Mouse (Mus musculus): ENCODE results near the gene Auts2. TPM values are rescaled to one million over a fixed set of nuclear protein-coding genes. Genes with fewer than 3 reads are reported as not detected.

Gene Auts2
- polyA plus RNA-seq, 2 experiments: 38.3 to 50.8 TPM

- Histone ChIP-seq H3K9me3 (ENCODE audit: control insufficient read depth, low read length) (no peaks in the 10 kb centered on the region), H3K4me2 (replicated peaks; ENCODE audit: low read depth, low read length, severe bottlenecking) (no peak overlapping the region), H3K4me1 (ENCODE audit: control insufficient read depth, insufficient read depth, low read length) (peaks cover 29% of the 10 kb centered on the region), H3K4me3 (replicated peaks; ENCODE audit: low read length) (no peak overlapping the region), H3K36me3 (ENCODE audit: control insufficient read depth, insufficient read depth, low read length) (peaks cover 5% of the 10 kb centered on the region; the same call in 1 of the 2 replicates), H3K9ac (ENCODE audit: low read depth, low read length, severe bottlenecking) (no peak overlapping the region), H3K27me3 (ENCODE audit: control insufficient read depth, insufficient read depth, low read length) (no peaks in the 10 kb centered on the region), H3K27ac (replicated peaks; ENCODE audit: low read depth, low read length) (no peak overlapping the region)
- no peak for TF ChIP-seq POLR2A (IDR thresholded peaks at IDR 0.05; ENCODE audit: borderline replicate concordance, extremely low read depth, insufficient read depth, insufficient read length)
- 83% methylated on average over 3 of the region's 3 CpGs for WGBS
- ATAC-seq (ENCODE audit: low FRiP score, low read depth) (no peak), DNase-seq (ENCODE audit: low spot score) (no peak)
These were observed 1023.6 kb downstream of the Auts2 start for GRCm38 (mm10) chr5:131519560-131519959.

- Histone ChIP-seq H3K9ac (ENCODE audit: low read depth, low read length, severe bottlenecking) (no peak overlapping the region), H3K4me3 (replicated peaks; ENCODE audit: low read length) (no peak overlapping the region), H3K27me3 (ENCODE audit: control insufficient read depth, insufficient read depth, low read length) (no peaks in the 10 kb centered on the region), H3K36me3 (ENCODE audit: control insufficient read depth, insufficient read depth, low read length) (peaks cover 5% of the 10 kb centered on the region; the same call in 1 of the 2 replicates), H3K4me2 (replicated peaks; ENCODE audit: low read depth, low read length, severe bottlenecking) (no peak overlapping the region), H3K27ac (replicated peaks; ENCODE audit: low read depth, low read length) (no peak overlapping the region), H3K4me1 (ENCODE audit: control insufficient read depth, insufficient read depth, low read length) (peaks cover 17% of the 10 kb centered on the region), H3K9me3 (ENCODE audit: control insufficient read depth, low read length) (no peaks in the 10 kb centered on the region)
- ATAC-seq (ENCODE audit: low FRiP score, low read depth): no peak
- no peak for DNase-seq (ENCODE audit: low spot score)
- no peak for TF ChIP-seq POLR2A (IDR thresholded peaks at IDR 0.05; ENCODE audit: borderline replicate concordance, extremely low read depth, insufficient read depth, insufficient read length)
- 64% methylated on average over 4 of the region's 4 CpGs for WGBS
These were observed 1025.5 kb downstream of the Auts2 start for GRCm38 (mm10) chr5:131517677-131518076.

- DNase-seq (ENCODE audit: low spot score) (peak; percentile 53), ATAC-seq (ENCODE audit: low FRiP score, low read depth) (no peak; the same call in 1 of the 2 replicates)
- H3K4me2 ChIP-seq (replicated peaks; ENCODE audit: low read depth, low read length, severe bottlenecking): no peak overlapping the region
- 0 out of 2 replicates have a peak overlapping the region, but pooled peaks have one; percentile 3 for H3K9ac ChIP-seq (ENCODE audit: low read depth, low read length, severe bottlenecking)
- H3K4me3 ChIP-seq (replicated peaks; ENCODE audit: low read length): no peak overlapping the region
- H3K27me3 ChIP-seq (ENCODE audit: control insufficient read depth, insufficient read depth, low read length): no peaks in the 10 kb centered on the region
- peaks cover 10% of the 10 kb centered on the region; the same call in 1 of the 2 replicates for H3K36me3 ChIP-seq (ENCODE audit: control insufficient read depth, insufficient read depth, low read length)
- TF ChIP-seq POLR2A (IDR thresholded peaks at IDR 0.05; ENCODE audit: borderline replicate concordance, extremely low read depth, insufficient read depth, insufficient read length): no peak
- WGBS: 24% methylated on average over 14 of the region's 14 CpGs
- H3K4me1 ChIP-seq (ENCODE audit: control insufficient read depth, insufficient read depth, low read length): peaks cover 11% of the 10 kb centered on the region
- no peaks in the 10 kb centered on the region for H3K9me3 ChIP-seq (ENCODE audit: control insufficient read depth, low read length)
- H3K27ac ChIP-seq (replicated peaks; ENCODE audit: low read depth, low read length): no peak overlapping the region
These were observed 1027.3 kb downstream of the Auts2 start for GRCm38 (mm10) chr5:131515707-131516407.

GRCm38 (mm10) chr5:131513753-131514152 lies 1029.4 kb downstream of the Auts2 start:
- TF ChIP-seq POLR2A (IDR thresholded peaks at IDR 0.05; ENCODE audit: borderline replicate concordance, extremely low read depth, insufficient read depth, insufficient read length): no peak
- no peaks in the 10 kb centered on the region for H3K27me3 ChIP-seq (ENCODE audit: control insufficient read depth, insufficient read depth, low read length)
- ATAC-seq (ENCODE audit: low FRiP score, low read depth) (no peak), DNase-seq (ENCODE audit: low spot score) (no peak)
- 66% methylated on average over 3 of the region's 3 CpGs for WGBS
- peaks cover 11% of the 10 kb centered on the region for H3K4me1 ChIP-seq (ENCODE audit: control insufficient read depth, insufficient read depth, low read length)
- H3K9me3 ChIP-seq (ENCODE audit: control insufficient read depth, low read length): no peaks in the 10 kb centered on the region
- H3K4me2 ChIP-seq (replicated peaks; ENCODE audit: low read depth, low read length, severe bottlenecking): no peak overlapping the region
- H3K36me3 ChIP-seq (ENCODE audit: control insufficient read depth, insufficient read depth, low read length): peaks cover 10% of the 10 kb centered on the region; the same call in 1 of the 2 replicates
- no peak overlapping the region for H3K9ac ChIP-seq (ENCODE audit: low read depth, low read length, severe bottlenecking)
- no peak overlapping the region for H3K4me3 ChIP-seq (replicated peaks; ENCODE audit: low read length)
- no peak overlapping the region for H3K27ac ChIP-seq (replicated peaks; ENCODE audit: low read depth, low read length)

GRCm38 (mm10) chr5:131512617-131513016 lies 1030.5 kb downstream of the Auts2 start:
- peaks cover 7% of the 10 kb centered on the region for H3K4me1 ChIP-seq (ENCODE audit: control insufficient read depth, insufficient read depth, low read length)
- 89% methylated on average over 10 of the region's 10 CpGs for WGBS
- H3K27me3 ChIP-seq (ENCODE audit: control insufficient read depth, insufficient read depth, low read length): no peaks in the 10 kb centered on the region
- no peak overlapping the region for H3K9ac ChIP-seq (ENCODE audit: low read depth, low read length, severe bottlenecking)
- H3K9me3 ChIP-seq (ENCODE audit: control insufficient read depth, low read length): no peaks in the 10 kb centered on the region
- no peak overlapping the region for H3K27ac ChIP-seq (replicated peaks; ENCODE audit: low read depth, low read length)
- DNase-seq (ENCODE audit: low spot score) (no peak), ATAC-seq (ENCODE audit: low FRiP score, low read depth) (no peak)
- H3K36me3 ChIP-seq (ENCODE audit: control insufficient read depth, insufficient read depth, low read length): peaks cover 8% of the 10 kb centered on the region; the same call in 1 of the 2 replicates
- H3K4me3 ChIP-seq (replicated peaks; ENCODE audit: low read length): no peak overlapping the region
- TF ChIP-seq POLR2A (IDR thresholded peaks at IDR 0.05; ENCODE audit: borderline replicate concordance, extremely low read depth, insufficient read depth, insufficient read length): no peak
- no peak overlapping the region for H3K4me2 ChIP-seq (replicated peaks; ENCODE audit: low read depth, low read length, severe bottlenecking)

Data from limb, embryonic 14.5 days (tissue).